Mouse (Mus musculus): Measurements from ENCODE around the gene Rdm1.

DNA sequence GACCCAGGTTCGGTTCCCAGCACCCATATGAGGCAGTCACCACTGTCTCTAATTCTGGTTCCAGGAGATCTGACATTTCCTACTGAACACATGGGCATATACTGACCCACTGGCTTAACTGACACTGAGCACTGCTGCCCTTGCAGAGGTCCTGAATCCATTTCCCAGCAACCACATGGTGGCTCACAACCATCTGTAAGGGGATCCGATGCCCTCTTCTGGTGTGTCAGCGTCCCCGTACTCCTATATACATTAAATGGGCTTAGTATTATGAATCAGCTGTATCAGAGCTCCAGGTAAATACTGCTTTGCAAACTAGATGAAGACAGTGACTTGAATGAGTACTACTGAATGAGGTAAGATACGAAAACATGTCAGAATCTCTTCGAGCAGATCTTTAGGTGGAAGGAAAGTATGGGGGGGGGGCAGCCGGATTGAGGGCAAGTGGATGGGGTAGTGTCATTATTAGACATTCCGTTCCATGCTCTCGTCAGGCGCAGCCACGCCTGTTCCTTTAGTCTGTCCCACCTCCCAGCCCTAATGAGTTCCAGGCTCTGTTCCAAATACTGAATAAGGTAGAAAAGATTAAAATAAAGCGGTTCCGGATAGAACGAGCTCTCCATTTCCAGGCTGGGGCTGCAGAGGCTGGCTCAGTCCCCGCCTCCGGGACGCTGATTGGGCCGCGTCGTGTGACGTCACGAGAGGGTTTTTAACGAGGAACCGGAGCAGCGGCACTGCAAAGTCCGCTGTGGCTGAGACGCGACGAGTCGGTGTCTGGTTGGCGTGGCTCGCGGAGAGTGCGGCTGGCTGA is 38.0 kb downstream of the Rdm1 start, which contains the start of gene Arl4d:
- peak; percentile 100 for TF ChIP-seq POLR2A (IDR thresholded peaks at IDR 0.05; ENCODE audit: borderline replicate concordance, insufficient read depth, low read length)
- TF ChIP-seq CTCF (IDR thresholded peaks at IDR 0.05; ENCODE audit: borderline replicate concordance, insufficient read depth, low read depth, low read length), result no peak; the same call in 1 of the 2 replicates
